Mouse (Mus musculus) MEL-GATA-1-ER (cell line): ENCODE data around the gene Sbpl.
A peak's percentile ranks its signal among the peaks of the same experiment; 100 is the strongest.
"Not testable (repeated sequence)": the region's sequence is repeated elsewhere in the genome, so short reads cannot be mapped to it uniquely, and the experiment has no call there.

ENCODE experiments used
- DNase-seq: peaks from one replicate; pipeline ENCODE4 v3.0.0-alpha.2; 2012; ENCODE audit warnings: low read depth; ENCODE audit errors: extremely low read depth

The Sbpl gene

DNA sequence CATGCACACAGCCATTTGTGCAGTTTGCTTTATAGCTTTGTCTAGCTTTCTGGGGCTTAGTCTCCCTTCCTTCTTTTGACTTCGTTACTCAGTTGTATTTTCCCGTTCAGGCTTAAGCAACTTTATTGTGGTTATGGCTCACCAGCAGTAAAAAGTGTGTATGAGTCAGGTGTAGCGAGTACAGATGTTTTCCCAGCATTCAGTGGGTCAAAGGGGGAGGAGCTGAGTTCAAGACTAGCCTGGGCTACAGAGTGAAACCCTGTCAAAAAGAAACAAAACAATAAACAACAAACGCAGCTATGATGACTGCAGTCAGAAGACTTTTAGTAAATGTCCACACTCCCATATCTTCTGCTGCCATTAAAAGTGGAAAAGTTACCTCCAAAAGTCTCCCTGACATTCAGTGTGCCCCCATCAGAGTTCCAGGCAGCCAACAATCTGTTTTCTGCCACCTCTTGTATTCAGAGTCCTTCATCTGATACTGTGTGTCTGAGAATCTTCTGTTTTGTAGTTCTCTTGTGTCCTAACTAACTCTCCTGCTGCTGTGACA lies 6.6 kb upstream of the Sbpl start:
- DNase-seq: no peak

- DNase-seq: peak; percentile 57
Measured at GRCm38 (mm10) chr17:23960084-23960738, 5.1 kb upstream of the Sbpl start.

DNA sequence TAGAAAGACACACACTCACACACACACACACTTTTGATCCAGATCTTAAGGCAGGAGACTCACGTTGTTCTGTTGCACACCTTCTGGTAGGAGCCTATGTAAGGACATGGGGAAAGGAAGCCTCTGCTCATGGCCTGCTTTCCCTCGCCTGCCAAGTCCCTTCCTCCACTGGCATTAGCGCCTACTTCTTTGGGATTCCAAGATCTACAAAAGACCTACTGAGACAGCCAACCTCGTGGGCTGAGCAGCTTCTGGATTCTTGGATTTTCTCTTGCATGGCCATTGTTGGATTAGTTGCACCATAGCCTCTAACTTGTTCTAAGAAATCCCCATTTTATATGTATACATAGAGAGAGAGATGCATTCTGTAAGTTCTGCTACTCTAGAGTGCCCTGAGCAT lies 4.2 kb downstream of the Sbpl start:
- DNase-seq: not testable (repeated sequence)

DNA sequence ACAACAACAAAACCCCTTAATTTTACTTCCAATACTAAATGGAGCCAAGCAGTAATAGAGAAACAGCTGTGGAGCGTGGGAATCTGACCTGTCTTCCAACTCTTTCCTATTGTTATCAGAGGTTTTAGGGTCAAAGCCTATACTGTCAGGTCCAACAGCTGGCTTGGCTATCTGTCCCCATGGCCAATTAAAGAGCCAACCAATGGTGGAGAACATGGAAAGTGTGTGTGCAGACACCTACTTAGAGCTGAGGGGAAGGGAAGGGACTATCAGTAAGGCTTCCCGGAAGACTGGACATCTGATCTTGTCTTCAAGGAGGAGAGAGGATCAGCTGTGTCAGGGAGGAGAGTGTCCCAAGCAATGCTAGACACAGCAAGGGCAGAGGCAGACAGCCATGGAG lies 6.0 kb downstream of the Sbpl start:
- no peak for DNase-seq

- not testable (repeated sequence) for DNase-seq
Measured at GRCm38 (mm10) chr17:23947486-23947885, 7.6 kb downstream of the Sbpl start.

- no peak for DNase-seq
Measured at GRCm38 (mm10) chr17:23941372-23941771, 13.7 kb downstream of the Sbpl start, which contains the start of gene Sbp. Gene Sbp (plus strand): TSS chr17:23941672.

GRCm38 (mm10) chr17:23931157-23931556 lies 23.9 kb downstream of the Sbpl start:
- no peak for DNase-seq

DNA sequence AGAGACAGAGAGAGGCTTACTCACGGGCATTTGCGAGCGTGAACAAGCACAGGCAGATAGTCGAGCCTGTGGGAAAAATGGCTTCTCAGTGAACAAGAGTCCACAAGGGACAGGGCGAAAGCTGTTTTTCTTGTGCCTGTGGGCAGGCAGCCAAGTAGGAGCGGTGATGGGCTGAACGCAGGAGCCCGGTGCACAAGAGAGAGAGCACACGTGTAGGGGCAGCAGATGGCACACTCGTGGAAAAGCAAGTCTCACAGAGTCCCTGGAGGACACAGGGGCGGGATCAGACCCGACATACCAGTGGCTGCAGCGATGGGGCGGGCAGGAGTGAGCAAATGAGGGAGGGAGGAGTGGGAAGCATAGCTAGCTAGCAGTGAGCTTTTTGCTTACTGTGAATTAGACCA lies 30.0 kb downstream of the Sbpl start:
- peak; percentile 64 for DNase-seq

GRCm38 (mm10) chr17:23924531-23925007 lies 30.5 kb downstream of the Sbpl start:
- DNase-seq: peak; percentile 94

DNA sequence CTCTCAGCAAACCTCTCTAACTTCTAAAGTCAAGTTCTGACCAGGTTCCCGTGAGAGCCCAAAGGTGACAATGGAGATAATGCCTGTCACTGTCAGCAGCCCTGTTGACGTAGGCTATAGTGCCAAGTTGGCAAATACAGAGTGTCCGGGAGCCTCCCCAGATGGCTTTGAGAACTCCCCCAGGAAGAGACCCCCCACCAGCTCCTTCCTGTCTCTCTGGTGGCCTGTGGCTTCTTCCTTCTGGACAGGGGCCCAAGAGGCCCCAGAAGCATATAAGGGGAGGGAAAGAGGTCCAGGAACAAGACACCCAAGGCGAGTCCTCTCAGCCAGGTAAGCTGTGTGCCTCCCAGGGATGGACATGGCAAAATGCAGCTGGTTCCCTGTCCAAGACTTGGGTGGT lies 37.9 kb downstream of the Sbpl start, which contains the start of gene Dcpp3:
TSS of gene Dcpp3 (plus strand) at position 301 of the 400 bp plus-strand sequence.
- DNase-seq: not testable (repeated sequence)
